Mouse (Mus musculus) neural tube, embryonic 11.5 days (tissue): ENCODE measurements around the gene Fcgr2b. TPM values are rescaled to one million over a fixed set of nuclear protein-coding genes. Genes with fewer than 3 reads are reported as not detected.

Experiments used
- ATAC-seq: fragments of 200-750 bp; cut with Nextera tagmentation; 2 replicates; pipeline ENCODE4 v1.8.0; 2017; ENCODE audit warnings: moderate number of reproducible peaks, mild to moderate bottlenecking, moderate TSS enrichment, moderate library complexity; ENCODE audit not compliant: insufficient read depth, low FRiP score, low TSS enrichment
- DNase-seq: peaks from one replicate; pipeline ENCODE4 v3.0.0-alpha.2; 2015; ENCODE audit warnings: low spot score
- H3K27ac ChIP-seq: fragments of 300-500 bp; sonication (generic); 2 replicates; pipeline ENCODE4 v1.5.1; 2014; ENCODE audit warnings: low read depth, mild to moderate bottlenecking, low read length
- H3K27me3 ChIP-seq: fragments of 300-500 bp; sonication (generic); 2 replicates; pipeline ENCODE4 v1.6.1; 2014; ENCODE audit warnings: mild to moderate bottlenecking, low read length, mixed read lengths; ENCODE audit not compliant: control insufficient read depth, insufficient read depth
- H3K36me3 ChIP-seq: fragments of 300-500 bp; sonication (generic); 2 replicates; pipeline ENCODE4 v1.6.1; 2014; ENCODE audit warnings: mild to moderate bottlenecking, low read length, moderate library complexity, mixed read lengths; ENCODE audit not compliant: control insufficient read depth, insufficient read depth
- H3K4me1 ChIP-seq: fragments of 300-500 bp; sonication (generic); 2 replicates; pipeline ENCODE4 v1.6.1; 2014; ENCODE audit warnings: low read length, mixed read lengths; ENCODE audit not compliant: control insufficient read depth, insufficient read depth
- H3K4me2 ChIP-seq: fragments of 300-500 bp; sonication (generic); 2 replicates; pipeline ENCODE4 v1.6.1; 2014; ENCODE audit warnings: low read depth, mild to moderate bottlenecking, moderate library complexity
- H3K4me3 ChIP-seq: fragments of 300-500 bp; sonication (generic); 2 replicates; pipeline ENCODE4 v1.5.1; 2014; ENCODE audit warnings: low read depth, low read length
- H3K9ac ChIP-seq: fragments of 300-500 bp; sonication (generic); 2 replicates; pipeline ENCODE4 v1.6.1; 2014; ENCODE audit warnings: mild to moderate bottlenecking, low read length
- H3K9me3 ChIP-seq: fragments of 300-500 bp; sonication (generic); 2 replicates; pipeline ENCODE4 v1.6.1; 2016; ENCODE audit warnings: low read length; ENCODE audit not compliant: control insufficient read depth
- WGBS: fragments of 180-500 bp; shearing (Covaris S2); extraction: QIAGEN DNeasy Blood & Tissue Kit; methylation state at CpG from one replicate; pipeline ENCODE4 v1.1.7; 2014; 5-methylcytosine and 5-hydroxymethylcytosine counted together
- polyA plus RNA-seq: library from polyadenylated mRNA; unstranded; fragments of >200 nt; fragmentation: Nextera tagmentation; extraction: Ambion mirVana; gene quantifications from 2 replicates; pipeline ENCODE4 v1.2.1, GENCODE M21; 2014

The Fcgr2b gene
- 0.16 TPM in 1 of 2 replicates, not detected in the other for polyA plus RNA-seq

DNA sequence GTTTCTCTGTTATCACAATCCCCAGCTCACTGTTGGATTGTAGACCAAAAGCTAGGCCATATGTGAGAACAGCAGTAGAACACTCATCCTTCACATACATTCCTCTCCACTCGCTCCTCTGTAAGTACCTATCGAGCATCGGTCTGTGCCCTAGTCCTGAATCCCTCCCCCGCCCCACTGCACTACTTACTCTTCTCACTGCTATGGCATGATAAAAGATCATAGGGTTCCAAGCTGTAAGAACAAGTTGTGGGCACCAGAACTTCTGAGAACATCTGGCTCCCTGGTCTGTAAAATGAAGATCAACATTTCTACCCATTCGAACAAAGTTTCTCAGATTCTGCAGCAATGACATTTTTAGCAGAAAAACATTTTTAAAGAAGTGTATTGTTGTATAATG is at the start of gene Fcgr2b:
Gene Fcgr2b, minus strand, starts transcription at position 101 of the 400 bp plus-strand sequence.
- 90% methylated on average over 5 of the region's 5 CpGs for WGBS
- no peaks in the 10 kb centered on the region for H3K4me1 ChIP-seq
- no peak for ATAC-seq

GRCm38 (mm10) chr1:171019311-171019950 is 43.1 kb upstream of the Fcgr2b start:
- no peaks in the 10 kb centered on the region for H3K4me1 ChIP-seq
- H3K9ac ChIP-seq, result no peak overlapping the region
- no peak overlapping the region for H3K4me2 ChIP-seq
- DNase-seq, result no peak
- H3K27ac ChIP-seq, result no peak overlapping the region
- 79% methylated on average over 7 of the region's 7 CpGs for WGBS
- H3K36me3 ChIP-seq, result no peaks in the 10 kb centered on the region
- no peaks in the 10 kb centered on the region for H3K9me3 ChIP-seq
- H3K27me3 ChIP-seq, result no peaks in the 10 kb centered on the region
- no peak for ATAC-seq
- no peak overlapping the region for H3K4me3 ChIP-seq

More for the DNA sequence above, at the start of gene Fcgr2b:
- no peaks in the 10 kb centered on the region for H3K27me3 ChIP-seq
- no peaks in the 10 kb centered on the region for H3K36me3 ChIP-seq
- no peak within 1 kb of the TSS for H3K4me3 ChIP-seq
- DNase-seq, result no peak
- H3K27ac ChIP-seq, result no peak within 1 kb of the TSS
- H3K4me2 ChIP-seq, result no peak within 1 kb of the TSS
- no peak within 1 kb of the TSS for H3K9ac ChIP-seq
- H3K9me3 ChIP-seq, result no peaks in the 10 kb centered on the region

GRCm38 (mm10) chr1:171018737-171019136 is 42.4 kb upstream of the Fcgr2b start, which contains the start of gene Fcgr4:
TSS of gene Fcgr4 (plus strand) at chr1:171018920.
- Histone ChIP-seq H3K27me3 (no peaks in the 10 kb centered on the region), H3K27ac (no peak within 1 kb of the TSS), H3K9ac (no peak within 1 kb of the TSS), H3K4me3 (no peak within 1 kb of the TSS), H3K9me3 (no peaks in the 10 kb centered on the region), H3K4me1 (no peaks in the 10 kb centered on the region), H3K4me2 (no peak within 1 kb of the TSS), H3K36me3 (no peaks in the 10 kb centered on the region)
- no peak for ATAC-seq
- 94% methylated on average over 2 of the region's 2 CpGs for WGBS
- DNase-seq, result no peak

DNA sequence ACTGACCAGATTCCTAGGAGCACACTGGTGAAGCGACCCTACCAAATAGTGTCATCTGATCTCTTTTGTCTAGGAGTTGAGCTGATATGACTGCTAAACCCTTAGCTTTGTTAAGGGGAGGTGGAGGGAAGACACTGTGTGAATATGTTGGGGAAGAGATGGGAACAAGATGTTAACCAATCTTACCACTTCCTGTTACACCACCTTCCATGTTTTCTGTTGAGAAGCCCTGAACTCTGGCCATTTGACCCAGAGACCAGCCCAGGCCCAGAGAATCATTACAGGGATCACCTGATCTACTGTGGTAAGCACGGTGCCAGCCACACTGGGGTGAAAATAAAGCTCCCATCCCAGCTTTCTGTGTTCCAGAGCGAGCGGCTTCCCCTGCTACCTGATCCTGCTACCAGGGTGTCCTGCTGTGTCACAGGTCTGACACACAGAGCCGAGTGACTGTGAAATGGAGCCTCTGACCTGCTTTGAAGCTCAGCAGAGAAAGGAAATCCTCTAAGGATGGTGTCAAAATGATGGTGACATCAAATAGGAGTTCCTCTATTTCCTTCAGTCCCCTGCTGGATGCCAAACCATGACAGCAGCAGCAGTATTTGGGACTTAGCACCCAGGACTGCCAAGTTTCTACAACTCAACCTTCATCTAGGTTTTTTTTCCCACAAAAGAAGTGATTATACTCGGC is 41.3 kb upstream of the Fcgr2b start:
- 57% methylated on average over 6 of the region's 6 CpGs for WGBS
- no peak overlapping the region for H3K27ac ChIP-seq
- no peak overlapping the region for H3K9ac ChIP-seq
- no peak overlapping the region for H3K4me3 ChIP-seq
- H3K9me3 ChIP-seq, result no peaks in the 10 kb centered on the region
- no peaks in the 10 kb centered on the region for H3K27me3 ChIP-seq
- H3K4me2 ChIP-seq, result no peak overlapping the region
- no peak for ATAC-seq
- no peaks in the 10 kb centered on the region for H3K36me3 ChIP-seq
- no peaks in the 10 kb centered on the region for H3K4me1 ChIP-seq
- DNase-seq, result no peak

DNA sequence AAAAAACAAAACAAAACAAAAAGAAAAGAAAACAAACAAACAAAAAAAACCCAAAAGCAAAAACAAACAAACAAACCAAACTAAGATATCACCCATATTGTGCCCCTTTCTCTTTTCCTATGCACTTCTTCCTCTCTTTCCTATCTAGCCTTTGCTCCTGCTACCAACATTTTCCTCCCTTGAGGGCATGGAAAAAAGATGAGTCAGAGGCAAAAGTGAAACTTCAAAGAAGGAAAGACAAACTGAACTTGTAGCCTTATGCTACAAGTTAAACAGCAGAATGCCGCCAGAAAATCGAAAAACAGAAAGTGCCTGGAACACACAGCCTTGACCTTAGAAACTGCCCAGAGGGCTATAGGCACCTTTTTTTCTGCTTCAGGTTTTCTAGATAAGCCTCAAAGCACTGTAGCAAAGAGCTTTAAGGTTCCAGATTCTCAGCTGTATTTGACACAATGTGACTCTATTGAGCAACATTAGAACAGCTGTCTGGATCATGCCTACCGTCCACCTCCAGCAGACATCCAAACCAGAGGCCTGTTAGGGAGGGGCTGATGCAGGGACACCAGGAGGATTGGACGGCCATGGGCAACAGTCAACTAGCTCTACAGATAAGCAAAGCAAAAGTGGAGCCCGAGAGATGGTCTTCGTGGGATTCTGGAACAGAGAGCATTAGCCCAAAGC is 40.5 kb upstream of the Fcgr2b start:
- Histone ChIP-seq H3K9me3 (no peaks in the 10 kb centered on the region), H3K4me1 (no peaks in the 10 kb centered on the region), H3K4me3 (no peak overlapping the region), H3K27me3 (no peaks in the 10 kb centered on the region), H3K36me3 (no peaks in the 10 kb centered on the region), H3K27ac (no peak overlapping the region), H3K9ac (no peak overlapping the region), H3K4me2 (no peak overlapping the region)
- WGBS, result 91% methylated on average over 6 of the region's 6 CpGs
- ATAC-seq (no peak), DNase-seq (no peak)

DNA sequence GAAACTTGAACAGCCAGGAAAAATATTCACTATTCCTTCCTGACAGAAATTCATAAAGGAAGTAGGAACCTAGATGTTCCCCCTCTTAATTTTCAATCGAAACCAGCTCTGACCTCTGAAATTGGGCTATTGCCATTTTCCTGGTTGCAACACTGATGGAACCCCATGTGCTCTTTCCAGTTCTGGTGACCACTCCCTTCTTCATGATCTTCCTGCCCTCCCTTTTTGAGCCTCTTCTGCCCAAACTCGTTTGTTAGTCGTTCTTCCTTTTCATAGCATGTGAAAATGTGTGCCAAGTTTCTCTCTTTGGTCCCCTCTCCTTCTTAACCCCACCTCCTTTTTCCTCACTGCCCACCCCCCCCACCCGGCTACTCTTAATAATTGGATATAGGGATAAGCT is 35.4 kb upstream of the Fcgr2b start:
- ATAC-seq (no peak), DNase-seq (no peak)
- no peaks in the 10 kb centered on the region for H3K36me3 ChIP-seq
- WGBS, result 85% methylated on average over 4 of the region's 4 CpGs
- no peaks in the 10 kb centered on the region for H3K4me1 ChIP-seq
- H3K9me3 ChIP-seq, result no peaks in the 10 kb centered on the region
- H3K27ac ChIP-seq, result no peak overlapping the region
- H3K9ac ChIP-seq, result no peak overlapping the region
- no peaks in the 10 kb centered on the region for H3K27me3 ChIP-seq
- H3K4me2 ChIP-seq, result no peak overlapping the region
- no peak overlapping the region for H3K4me3 ChIP-seq

DNA sequence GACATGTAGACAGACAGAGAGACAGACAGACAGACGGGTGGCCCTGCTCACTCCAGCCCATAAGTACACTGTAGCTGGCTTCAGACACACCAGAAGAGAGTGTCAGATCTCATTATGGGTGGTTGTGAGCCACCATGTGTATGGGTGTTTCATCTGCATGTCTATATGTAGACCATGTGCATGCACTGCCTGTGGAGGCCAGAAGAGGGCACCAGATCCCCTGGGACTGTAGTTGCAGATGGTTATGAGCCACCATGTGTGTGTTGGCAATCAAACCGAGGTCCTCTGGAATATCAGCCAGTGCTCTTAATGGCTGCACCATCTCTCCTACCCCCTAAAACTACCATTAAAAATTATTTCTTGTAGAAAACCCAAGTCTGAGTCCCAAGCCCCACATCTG is 30.6 kb upstream of the Fcgr2b start:
- H3K4me3 ChIP-seq, result no peak overlapping the region
- H3K4me2 ChIP-seq, result no peak overlapping the region
- H3K27ac ChIP-seq, result no peak overlapping the region
- 84% methylated on average over 2 of the region's 2 CpGs for WGBS
- DNase-seq (no peak), ATAC-seq (no peak)
- no peak overlapping the region for H3K9ac ChIP-seq
- no peaks in the 10 kb centered on the region for H3K27me3 ChIP-seq
- no peaks in the 10 kb centered on the region for H3K36me3 ChIP-seq
- no peaks in the 10 kb centered on the region for H3K9me3 ChIP-seq
- H3K4me1 ChIP-seq, result no peaks in the 10 kb centered on the region

DNA sequence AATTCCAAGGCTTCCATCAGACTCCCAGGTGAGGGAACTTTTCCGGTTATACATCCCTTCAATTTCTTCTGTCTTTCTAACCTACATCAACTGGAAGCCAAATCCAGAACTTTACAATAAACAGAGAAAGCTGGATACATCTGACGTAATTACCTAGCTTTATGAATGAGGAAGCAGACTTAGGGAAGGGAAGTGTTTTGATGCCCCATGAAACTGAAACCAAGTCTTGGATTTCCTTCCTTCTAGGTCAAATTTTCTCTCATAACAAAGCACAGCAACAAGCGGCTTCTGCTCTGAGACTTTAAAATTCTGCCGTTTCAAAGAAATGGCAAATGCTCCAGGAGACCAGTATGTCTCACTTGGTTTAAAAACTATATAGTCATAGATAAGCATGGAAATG is 30.0 kb upstream of the Fcgr2b start:
- DNase-seq (no peak), ATAC-seq (no peak)
- Histone ChIP-seq H3K9ac (no peak overlapping the region), H3K27me3 (no peaks in the 10 kb centered on the region), H3K4me3 (no peak overlapping the region), H3K36me3 (no peaks in the 10 kb centered on the region), H3K4me1 (no peaks in the 10 kb centered on the region), H3K9me3 (no peaks in the 10 kb centered on the region), H3K4me2 (no peak overlapping the region), H3K27ac (no peak overlapping the region)
- WGBS, result 94% methylated on average over 4 of the region's 4 CpGs
